Mouse (Mus musculus): ENCODE results near the gene Cyth2.

DNA sequence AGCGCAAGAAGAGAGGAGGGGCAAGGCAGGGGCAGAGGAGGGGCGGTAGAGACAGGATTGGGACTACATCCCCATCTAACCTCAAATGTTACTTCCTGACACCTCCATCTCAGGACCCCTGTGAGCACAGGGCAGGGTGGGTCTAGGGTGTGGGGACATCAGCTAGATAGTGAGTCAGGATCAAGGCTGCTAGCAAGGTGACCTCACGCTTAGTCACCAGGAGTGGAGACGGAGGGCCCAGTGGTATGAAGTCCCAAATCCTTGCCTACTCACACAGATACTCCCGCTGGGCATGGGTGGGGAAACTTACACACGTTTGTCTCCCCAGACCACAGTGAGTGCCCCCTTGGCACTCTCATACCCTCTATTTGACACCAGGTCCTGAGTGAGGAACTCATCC is 11.8 kb downstream of the Cyth2 start:
- TF ChIP-seq CTCF (IDR thresholded peaks at IDR 0.05; ENCODE audit: low read depth): no peak
- TF ChIP-seq EP300 (optimal IDR thresholded peaks at IDR 0.05): no peak
